Mouse (Mus musculus) small intestine, adult 2 months (tissue): ENCODE results near the gene Zfp710.

Experiments
- CTCF ChIP-seq: fragments of 200-500 bp; IDR thresholded peaks from 2 replicates; pipeline ENCODE4 v1.5.1; 2012; ENCODE audit warnings: low read depth, mild to moderate bottlenecking, control low read depth, inconsistent platforms, low read length, moderate library complexity, mixed read lengths; ENCODE audit not compliant: insufficient replicate concordance, insufficient read length; ENCODE audit errors: extremely low read depth
- POLR2A ChIP-seq: fragments of 200-500 bp; IDR thresholded peaks from 2 replicates; pipeline ENCODE4 v1.6.1; 2012; ENCODE audit warnings: low read depth, mild to moderate bottlenecking, control low read depth, inconsistent platforms, low read length, moderate library complexity

DNA sequence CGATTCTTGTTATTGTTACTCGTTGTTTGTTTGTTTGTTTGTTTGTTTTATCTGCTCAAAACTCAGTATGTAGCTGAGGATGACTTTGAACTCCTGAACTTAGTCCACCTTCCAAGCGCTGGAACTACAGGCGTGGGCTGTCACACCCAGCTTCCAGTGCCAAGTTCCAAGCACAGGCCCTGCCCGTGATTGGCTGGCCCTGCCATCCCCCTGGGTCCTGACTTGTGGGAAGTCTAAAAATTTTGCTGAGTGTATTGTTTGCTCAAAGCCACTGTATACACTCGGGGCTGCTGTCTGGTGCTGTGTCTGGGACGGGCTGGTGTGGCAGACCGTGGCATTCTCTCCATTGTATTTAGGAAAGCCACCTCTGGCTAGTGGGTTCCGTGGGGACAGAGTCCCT lies 53.2 kb downstream of the Zfp710 start:
- no peak for TF ChIP-seq CTCF
- TF ChIP-seq POLR2A = no peak
